Mouse (Mus musculus) lung, postnatal 0 days (tissue): ENCODE results near the gene Ptpn11.

Source experiments
- CTCF ChIP-seq: IDR thresholded peaks from 2 replicates; pipeline ENCODE4 v1.5.1; 2016; ENCODE audit warnings: antibody characterized with exemption, mild to moderate bottlenecking
- EP300 ChIP-seq: IDR thresholded peaks from 2 replicates; pipeline ENCODE4 v1.6.1; 2016; ENCODE audit warnings: antibody characterized with exemption, mild to moderate bottlenecking, control low read depth

- no peak for TF ChIP-seq CTCF
- no peak for TF ChIP-seq EP300
Observed at GRCm38 (mm10) chr5:121169588-121169987, 21.6 kb downstream of the Ptpn11 start.
